Mouse (Mus musculus) kidney, postnatal 10 days (tissue): ENCODE data around the gene Gspt1.

Source experiments
- DNase-seq: peaks from one replicate; pipeline ENCODE4 v3.0.0; 2021; ENCODE audit warnings: mixed read lengths

The Gspt1 gene

DNA sequence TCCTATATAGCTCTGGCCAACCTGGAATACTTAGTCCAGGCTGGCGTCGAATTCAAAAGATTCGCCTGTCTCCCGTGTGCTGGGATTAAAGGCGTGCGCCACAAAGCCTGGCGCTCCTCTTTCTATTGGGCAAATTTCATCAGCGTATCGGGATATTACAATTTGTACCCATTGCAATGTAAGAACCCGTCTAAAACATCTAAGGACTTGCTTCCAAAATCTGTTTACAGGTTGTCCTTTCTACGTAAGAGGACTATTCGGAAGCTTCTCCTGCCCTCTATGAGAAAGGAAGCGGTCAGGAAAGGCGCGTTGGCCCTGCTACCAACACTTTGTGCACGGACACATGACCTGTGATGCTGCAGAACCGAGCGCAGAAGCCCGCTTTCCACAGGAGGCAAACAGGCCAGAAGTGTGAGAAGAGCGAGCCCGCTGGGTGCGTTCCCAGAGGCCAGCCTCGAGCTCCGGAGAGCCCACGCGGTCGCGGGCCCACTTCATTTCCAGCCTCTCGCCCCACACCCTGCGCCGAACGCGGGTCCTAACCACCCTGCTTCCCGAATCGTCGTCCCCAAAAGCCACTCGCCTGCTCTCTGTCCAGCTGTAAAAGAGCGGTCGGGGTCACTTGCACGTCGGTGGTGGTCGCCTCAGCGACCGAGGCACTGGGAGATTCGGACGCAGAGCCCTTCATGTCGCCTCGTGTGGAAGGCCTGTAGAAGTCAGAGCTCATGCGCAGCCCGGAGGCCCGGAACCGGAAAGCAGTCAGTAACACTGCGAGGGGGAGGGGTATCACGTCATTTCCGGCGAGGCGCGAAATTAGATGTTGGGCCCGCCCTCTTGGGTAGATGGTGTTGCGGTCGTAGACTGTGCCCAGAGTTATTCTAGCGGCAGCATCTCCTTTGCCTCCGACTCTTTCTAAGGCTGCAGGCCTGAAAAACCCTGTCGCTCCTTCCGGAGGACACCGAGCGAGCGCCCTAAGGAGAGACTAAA, 51.3 kb downstream of the Gspt1 start, which contains the start of gene Rsl1d1:
Rsl1d1 (minus strand) TSS at position 761 of the 984 bp plus-strand sequence.
- peak; percentile 95 for DNase-seq

DNA sequence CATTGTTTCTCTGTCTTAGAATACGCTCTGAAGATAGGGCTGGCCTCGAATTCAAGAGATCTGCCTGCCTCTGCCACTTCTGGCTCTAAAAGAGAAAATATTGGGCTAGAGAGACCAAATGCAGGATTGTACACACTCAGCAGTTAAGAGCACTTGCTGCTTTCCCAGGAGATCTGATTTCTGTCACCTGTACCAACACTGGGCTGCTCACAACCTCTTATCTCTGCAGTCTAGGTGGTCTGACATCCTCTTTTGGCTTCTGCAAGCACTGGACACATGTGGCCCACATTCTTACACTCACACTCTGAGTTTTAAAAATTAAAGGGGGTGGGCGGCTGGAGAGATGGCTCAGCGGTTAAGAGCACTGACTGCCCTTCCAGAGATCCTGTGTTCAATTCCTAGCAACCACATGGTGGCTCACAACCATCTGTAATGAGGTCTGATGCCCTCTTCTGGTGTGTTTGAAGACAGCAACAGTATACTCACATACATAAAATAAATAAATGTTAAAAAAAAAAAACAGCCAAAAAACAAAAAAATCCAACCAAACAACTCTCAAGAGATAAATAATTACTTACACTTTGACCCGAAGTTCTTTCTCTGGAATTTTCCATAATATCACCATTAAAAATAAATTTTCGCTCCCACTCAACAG, 52.3 kb downstream of the Gspt1 start:
- DNase-seq, result no peak

DNA sequence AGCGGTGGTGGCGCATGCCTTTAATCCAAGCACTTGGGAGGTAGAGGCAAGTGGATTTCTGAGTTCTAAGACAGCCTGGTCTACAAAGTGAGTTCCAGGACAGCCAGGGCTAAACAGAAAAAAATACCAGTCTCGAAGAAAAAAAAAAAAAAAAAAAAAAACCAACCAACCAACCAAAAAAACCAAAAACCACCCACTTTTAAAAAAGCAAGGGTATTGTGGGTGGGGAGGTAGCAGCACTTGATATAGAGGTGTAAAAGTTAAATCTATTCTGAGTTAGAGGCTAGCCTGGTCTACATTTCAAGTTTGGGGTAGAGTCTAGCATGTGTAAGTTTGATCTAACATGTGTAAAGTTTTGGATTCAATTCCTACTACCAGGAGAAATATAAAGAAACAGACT, 53.9 kb downstream of the Gspt1 start:
- no peak for DNase-seq

DNA sequence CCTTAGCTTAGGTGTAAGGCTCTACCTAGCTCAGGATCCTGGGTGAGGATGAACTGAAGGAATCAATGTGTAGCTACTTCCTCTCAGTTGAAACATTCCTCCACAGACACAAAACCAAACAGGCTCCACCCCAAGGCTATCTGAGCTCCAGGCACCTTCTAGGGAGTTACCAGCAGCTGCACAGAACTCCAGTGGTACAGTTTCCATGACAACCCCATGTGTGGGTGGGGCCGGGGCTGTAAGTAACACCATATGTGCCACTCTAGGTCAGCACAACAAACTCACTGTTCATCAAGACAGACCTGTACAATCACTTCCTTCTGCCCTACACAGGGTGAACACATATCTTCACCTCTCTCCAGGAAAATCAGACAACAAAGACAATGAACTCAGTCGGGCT, 55.7 kb downstream of the Gspt1 start:
- DNase-seq, result no peak

DNA sequence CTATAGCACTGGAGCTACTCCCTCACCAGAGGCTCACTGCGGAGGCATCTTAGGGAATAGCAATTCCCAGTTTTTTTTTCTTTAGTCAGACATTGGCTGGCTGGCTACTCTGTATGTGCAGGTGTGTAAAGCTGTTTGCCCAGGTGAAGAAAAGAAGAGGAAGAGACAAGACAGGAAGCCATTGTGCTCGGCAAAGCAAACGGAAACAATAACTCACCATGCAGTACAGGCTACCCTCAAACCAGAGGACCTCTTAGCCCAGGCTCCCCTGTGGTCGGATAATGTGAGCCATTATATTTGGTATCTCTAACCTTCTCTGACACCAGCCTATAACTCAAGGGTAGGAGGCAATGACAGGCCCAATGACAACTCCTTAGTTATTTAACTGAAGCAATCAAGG, 57.1 kb downstream of the Gspt1 start:
- no peak for DNase-seq

DNA sequence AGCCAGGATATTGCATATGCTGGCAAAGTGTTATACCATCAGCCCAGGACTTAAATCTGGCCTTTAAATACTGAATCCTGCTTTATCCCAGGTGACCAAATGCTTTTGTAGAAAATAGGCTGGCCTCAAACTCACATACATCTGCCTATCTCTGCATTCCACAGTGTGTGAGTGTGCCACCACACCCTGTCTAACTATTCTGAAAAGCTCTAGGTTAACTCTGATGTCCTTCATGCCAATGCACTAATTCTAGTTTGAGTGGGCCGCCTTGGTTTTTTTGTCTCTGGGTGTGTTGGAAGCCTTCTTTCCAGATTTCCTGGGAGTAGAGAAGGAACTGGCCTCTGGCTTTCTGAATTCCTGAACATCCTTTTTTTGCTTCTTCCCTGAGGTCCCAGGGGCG, 60.9 kb downstream of the Gspt1 start:
- no peak for DNase-seq

DNA sequence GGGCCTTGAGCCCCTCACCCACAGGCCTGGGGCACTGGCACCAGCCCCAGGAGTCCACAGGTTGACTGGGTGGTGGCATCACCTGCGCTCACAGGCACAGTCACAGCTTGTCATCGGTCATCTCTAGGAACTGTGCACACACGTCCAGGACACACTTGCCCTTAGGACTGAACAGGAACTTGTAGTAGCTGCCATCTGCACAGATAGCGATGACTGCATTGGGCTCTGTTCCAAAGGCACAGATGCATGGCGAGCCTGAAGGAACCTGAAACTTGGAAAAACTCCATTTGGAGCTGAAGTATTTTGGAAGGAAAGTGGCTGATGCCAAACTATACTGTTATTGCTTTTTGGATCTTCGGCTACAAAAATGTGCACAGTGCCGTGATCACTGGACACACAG, 64.0 kb downstream of the Gspt1 start:
- DNase-seq, result no peak

DNA sequence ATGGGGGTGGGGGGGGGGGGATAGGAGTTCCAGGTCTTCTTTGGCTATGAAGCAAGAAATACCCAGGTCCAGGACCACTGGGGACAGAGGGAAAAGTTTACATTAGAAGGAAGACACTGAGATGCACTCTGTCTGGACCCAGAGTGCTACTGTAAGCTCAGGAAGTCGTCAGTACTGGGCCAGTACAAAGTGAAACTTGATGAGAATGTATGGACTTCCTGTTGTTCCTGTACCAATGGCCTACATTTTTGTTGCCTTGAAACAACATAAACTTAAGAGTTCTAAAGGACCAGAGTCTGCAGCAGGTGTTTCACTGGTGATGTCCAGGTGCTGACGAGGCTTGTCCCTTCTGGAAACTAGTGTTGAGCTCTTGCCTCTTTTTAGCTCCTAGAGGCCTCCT, 76.7 kb downstream of the Gspt1 start:
- DNase-seq, result no peak

DNA sequence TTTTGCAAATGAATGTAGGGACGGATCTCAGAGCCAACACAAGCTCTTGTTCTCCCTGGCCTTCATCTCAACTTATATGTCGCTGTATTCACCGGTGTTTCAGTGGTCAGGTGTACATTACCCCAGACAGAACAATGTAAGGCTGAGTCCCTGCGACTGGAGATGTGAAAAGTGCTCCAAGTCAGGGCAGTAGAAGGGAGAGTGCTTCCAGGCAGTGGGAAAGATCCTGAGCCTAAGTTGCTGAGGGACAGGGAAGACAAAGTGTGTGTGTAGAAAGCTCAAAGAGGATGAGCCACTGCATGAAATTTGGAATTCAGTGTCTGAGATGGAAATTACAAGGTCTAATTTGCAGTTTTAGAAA, 77.3 kb downstream of the Gspt1 start:
- DNase-seq, result no peak

DNA sequence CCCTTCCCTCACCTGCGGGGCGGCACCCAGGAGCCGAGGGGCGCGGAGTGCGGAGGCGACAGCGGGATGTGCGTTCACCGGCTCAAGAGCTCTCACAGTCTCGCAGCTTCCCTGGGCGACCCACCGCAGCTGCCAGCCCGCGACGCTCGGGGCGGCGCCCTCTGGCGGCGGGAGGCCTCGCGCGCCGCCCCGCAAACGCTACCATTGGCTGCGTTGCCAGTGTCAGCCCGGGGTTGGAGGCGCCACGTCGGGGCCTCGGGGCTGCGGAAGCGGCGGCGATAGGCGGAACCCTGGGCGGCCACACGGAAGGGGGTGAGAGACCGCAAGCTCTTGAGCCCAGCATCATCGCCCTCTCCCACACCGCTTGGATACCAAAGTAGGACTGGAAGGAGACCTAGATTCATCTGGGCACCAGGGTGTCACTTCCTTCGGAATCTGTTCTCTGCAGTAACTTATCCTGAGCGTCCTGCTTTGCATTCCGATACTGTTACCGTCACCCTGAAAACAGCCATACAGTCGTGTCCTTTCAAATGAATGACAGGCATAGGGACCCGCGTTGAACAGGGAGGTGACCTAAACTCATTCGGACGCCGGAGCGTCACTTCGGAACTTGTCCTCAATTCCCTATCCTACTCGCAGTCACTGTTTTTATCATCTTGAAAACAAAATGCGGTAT, 77.8 kb downstream of the Gspt1 start, which contains the start of gene Zc3h7a:
Zc3h7a (minus strand) TSS at position 186 of the 676 bp plus-strand sequence.
- DNase-seq, result peak; percentile 94

DNA sequence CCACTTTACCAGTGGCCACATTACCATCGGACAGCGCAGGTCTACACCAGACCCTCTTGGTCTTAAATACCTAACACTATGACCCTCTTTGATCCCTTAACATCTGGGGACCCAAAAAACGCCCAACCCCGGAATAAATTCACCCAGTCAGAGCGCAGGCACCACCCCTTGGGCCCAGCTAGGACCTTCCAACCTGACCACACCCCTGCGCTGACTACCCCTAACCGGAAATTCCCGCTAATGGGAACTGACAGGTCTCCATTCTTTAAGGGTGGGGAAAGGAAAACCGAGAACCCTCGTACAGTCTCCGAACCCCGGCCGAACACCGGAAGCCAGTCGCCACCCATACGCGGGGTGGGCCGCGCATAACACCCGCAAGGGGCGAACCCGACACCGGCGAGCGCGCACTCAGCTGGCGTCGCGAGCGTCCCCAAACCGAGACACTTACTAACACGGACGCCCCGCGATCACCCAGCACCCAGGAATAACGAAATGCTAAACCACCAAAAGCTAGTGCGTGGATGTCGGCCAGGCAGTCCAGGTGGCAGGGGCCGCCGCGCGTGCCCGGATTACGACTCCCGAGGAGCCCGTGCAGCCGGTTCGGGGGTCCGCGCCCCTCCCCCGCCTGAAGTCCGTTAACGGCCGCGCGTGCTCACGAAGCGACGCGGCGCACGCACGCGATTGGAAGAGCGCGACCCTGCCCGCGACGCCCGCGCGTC, 78.5 kb downstream of the Gspt1 start:
- DNase-seq, result peak; percentile 76

DNA sequence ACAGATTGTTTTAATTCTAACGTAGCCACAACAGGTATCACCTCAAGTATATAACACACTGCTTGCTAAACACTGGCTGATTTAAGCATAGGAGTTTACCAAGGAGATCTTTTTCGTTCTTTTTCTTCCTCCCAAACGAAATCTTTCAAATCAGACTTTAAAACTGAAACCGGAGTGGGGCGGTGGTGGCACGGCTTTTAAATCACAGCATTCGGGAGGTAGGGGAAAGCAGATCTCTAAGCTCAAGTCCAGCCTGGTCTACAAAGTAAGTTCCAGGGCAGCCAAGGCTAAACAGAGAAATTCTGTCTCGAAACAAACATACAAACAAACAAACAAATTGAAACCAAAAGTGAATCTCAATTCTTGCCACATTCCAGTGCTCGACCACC, 79.0 kb downstream of the Gspt1 start:
- DNase-seq, result peak; percentile 12

DNA sequence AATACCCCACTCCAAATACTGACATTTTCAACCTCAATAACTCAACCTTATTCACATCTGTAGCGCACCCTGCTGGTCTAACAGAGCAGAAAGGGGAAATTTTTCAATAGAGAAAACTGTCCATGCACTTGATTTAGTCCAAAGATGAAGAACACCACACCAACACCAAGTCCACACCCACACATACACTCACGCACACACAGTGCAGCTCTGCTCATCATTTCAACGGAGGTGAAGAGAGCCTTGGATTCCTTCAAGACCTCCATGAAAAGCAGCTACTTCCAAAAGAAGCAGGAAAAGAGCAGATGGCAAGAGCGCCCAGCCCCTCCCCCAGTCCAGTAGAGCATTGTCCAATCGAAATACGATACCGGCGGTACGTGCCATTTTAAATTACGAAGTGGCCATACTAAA, 79.4 kb downstream of the Gspt1 start:
- peak; percentile 71 for DNase-seq

DNA sequence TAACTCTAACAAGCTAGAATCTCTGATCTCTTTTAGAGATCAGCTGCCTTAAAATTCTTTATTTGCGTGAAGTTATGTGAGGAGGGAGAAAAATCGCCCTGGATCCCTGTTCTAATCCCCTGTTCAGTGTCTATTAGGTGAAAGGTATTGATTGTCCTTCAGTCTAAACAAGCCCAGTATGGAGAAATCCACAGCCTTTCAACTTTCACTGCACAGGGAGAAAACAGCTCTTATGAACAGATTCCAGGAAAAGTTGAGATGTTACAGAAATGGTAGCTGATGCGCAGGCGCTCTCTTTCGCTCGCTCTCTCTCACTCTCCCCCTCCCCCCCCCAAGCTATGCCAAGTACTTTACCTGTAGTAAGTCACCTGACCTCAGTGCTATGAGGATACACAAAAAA, 82.4 kb downstream of the Gspt1 start:
- DNase-seq, result no peak
